Mouse (Mus musculus) left cerebral cortex, postnatal 4 days (tissue): ENCODE measurements around the gene Vmn1r212. TPM values are rescaled to one million over a fixed set of nuclear protein-coding genes. Genes with fewer than 3 reads are reported as not detected.
"Not testable (repeated sequence)": the region's sequence is repeated elsewhere in the genome, so short reads cannot be mapped to it uniquely, and the experiment has no call there.

Experiments used
- DNase-seq: peaks from one replicate; pipeline ENCODE4 v3.0.0-alpha.2; 2022
- intact Hi-C: fragments of 180-260 bp; cut with DNase I; formaldehyde crosslinking; loops from one replicate; pipeline ENCODE4 v1.15.1; 2025
- total RNA-seq, 2 experiments: library from RNA; stranded (reverse); gene quantifications; 2 replicates each; pipeline ENCODE4 v1.2.3; 2021

Gene Vmn1r212
- not detected for total RNA-seq

DNA sequence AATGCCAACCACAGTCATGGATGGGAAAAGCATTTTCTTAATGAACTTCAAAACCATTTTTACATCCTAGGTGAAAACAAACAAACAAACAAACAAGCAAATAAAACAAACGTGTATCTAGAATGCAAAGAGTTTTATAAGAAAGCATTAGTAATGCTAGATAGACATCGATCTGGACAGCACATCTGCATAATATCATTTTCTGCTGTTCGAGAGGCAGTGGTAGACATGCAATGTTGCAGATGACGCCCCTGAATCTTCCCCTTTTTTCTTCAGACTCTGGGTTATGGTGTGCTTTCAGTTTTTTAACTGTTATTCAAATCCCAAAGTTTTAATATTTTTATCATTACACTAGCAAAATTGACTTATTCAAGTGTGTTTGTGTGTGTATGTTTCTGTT, at the start of gene Vmn1r212:
Vmn1r212 (minus strand) TSS at position 101 of the 400 bp plus-strand sequence.
- intact Hi-C loops = no loop called here

DNA sequence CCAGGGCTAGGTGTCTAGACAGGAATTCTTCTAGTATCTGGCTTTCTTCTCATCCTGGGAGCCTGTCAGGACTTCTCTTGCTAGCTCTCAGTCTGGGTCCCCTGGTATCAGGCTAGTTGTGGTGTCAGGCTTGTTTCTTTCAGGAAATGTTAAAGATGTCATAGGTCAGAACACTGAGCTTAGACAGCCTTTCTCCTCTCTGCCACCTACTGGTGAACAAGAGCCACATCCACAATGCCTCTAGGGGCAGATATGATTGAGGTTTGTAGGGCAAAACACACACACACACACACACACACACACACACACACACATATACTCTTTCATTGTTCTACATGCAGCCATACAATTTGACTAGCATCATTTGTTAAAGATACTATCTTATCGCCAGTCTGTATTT, 4.7 kb downstream of the Vmn1r212 start:
- no peak for DNase-seq
- intact Hi-C loops = no loop called here

More for the DNA sequence above, at the start of gene Vmn1r212:
- no peak for DNase-seq

DNA sequence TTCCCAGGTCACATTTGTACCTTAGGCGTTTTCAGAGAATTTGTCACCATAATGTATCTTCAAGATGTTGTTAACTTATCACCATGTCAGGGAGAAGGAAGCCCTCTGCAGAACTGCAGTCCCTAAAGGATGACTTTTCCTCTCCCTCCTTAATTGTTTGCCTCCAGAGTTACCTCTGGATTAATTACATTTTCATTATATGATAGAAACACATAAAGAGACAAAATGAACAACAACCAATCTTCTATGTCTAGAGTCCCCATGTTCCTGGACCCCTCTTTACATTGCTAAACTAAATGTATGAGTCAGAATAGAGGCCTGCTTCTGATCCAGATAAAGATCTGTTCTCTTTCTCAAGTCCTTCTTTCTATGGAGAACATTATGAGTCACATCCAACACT, 26.5 kb downstream of the Vmn1r212 start, which contains the start of gene Vmn1r211:
Vmn1r211 (minus strand) TSS at position 101 of the 400 bp plus-strand sequence.
- intact Hi-C loops = no loop called here
- DNase-seq = no peak

DNA sequence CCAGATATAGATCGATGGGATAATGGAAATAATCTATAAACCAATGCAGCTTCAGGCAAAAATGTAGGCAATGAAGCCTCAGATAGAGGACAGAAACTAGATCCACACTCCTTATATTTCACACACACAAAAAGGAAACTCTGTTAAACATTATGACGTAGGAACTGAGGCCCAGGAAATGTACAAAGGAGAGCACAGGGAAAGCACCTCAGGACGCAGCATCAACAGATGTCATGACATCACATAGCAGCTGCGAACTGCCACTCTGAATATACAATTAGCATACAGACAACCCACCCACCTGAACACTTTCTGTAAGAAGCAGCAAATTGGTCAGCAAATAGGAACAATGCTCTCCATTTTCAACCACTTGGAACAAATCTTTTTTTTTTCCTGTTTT, 29.2 kb downstream of the Vmn1r212 start:
- intact Hi-C loops = no loop called here

DNA sequence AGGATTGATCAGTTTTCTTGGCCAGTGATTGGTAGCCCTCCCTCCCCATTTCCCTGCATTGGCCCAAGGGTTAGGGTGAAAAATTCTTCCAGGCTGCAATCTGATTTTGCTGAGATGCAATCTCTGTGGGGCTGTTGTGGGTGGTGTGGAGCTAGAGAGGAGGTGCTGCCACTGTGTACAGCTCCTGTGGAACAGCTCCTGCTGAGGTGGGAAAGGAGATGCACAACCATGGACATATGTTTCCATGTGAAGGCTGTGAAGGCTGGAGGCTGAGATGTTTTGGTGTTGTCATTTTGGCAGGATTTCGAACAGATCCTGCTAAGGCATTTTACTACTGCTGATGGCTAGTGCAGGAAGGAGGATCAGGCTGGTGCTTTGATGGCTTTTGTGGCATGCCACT, 37.2 kb downstream of the Vmn1r212 start:
- no peak for DNase-seq
- intact Hi-C loops = no loop called here

More for the DNA sequence above, 29.2 kb downstream of the Vmn1r212 start:
- DNase-seq = no peak

DNA sequence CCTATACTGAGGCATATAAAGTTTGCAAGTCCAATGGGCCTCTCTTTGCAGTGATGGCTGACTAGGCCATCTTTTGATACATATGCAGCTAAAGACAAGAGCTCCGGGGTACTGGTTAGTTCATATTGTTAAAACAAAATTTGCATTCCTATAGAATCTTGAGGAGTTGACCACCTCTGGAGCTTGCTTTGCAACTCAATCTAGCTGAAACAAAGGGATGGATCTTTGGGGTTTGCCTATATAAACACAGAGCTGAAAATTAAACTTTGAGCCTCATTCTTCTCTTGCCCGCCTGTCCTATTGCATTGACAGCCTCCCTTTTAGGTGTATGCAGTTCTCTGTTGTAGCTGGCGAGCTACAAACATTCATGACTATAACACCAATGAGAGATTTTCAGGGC, 39.7 kb downstream of the Vmn1r212 start:
- intact Hi-C loops, DNase-seq: not testable (repeated sequence)

Other genes starting within 250 kb of the Vmn1r212 start
- gene Vmn1r207-ps, start 154.6 kb downstream of the Vmn1r212 start, total RNA-seq = under 1 TPM; 0.12 to 0.14 TPM
- not detected for gene Vmn1r208, start 106.8 kb downstream of the Vmn1r212 start, total RNA-seq
- gene Vmn1r209, start 74.5 kb downstream of the Vmn1r212 start, total RNA-seq = under 1 TPM in 1 of 2 experiments, not detected in 1; 0.06 TPM
- gene Vmn1r210, start 52.9 kb downstream of the Vmn1r212 start, total RNA-seq = not detected
- gene Vmn1r211, start 26.6 kb downstream of the Vmn1r212 start, total RNA-seq = not detected
- gene Vmn1r213, start 123.5 kb upstream of the Vmn1r212 start, total RNA-seq = not detected
- not detected for gene Vmn1r214, start 146.2 kb upstream of the Vmn1r212 start, total RNA-seq
- not detected for gene Vmn1r215, start 183.8 kb upstream of the Vmn1r212 start, total RNA-seq
- not detected for gene Vmn1r217, start 234.0 kb upstream of the Vmn1r212 start, total RNA-seq
- not detected for gene Vmn1r218, start 248.9 kb upstream of the Vmn1r212 start, total RNA-seq